Mouse (Mus musculus): ENCODE measurements at regions not wholly inside any gene's neighbourhood (a gene's known extent, or its start where the extent isn't known, plus 50 kb on each side); places are given as distances from the start of the nearest gene placed in this dataset.

DNA sequence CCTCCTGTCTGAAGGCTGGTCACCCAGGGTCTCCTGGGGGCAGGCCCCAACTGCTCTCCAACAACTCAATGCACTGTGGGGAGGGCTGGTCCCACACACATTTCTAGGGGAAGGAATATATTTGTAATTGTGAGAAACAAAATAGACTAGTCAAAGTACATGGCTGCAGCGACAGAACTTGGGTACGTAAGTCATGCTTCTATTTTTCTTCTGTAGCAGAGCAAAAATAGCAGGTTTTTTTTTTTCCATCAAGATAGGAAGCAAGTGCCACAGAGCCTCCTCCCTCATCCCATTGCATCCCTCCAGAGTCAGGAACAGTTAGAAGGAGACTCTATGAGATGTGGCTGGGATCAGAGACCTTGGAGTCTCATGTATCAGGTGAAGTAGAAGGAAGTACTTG lies 124.9 kb upstream of the Tnr start:
- Histone ChIP-seq H3K4me2 (no peak overlapping the region), H3K4me1 (replicated peaks) (no peaks in the 10 kb centered on the region)
- ATAC-seq (ENCODE audit: low FRiP score) = no peak

DNA sequence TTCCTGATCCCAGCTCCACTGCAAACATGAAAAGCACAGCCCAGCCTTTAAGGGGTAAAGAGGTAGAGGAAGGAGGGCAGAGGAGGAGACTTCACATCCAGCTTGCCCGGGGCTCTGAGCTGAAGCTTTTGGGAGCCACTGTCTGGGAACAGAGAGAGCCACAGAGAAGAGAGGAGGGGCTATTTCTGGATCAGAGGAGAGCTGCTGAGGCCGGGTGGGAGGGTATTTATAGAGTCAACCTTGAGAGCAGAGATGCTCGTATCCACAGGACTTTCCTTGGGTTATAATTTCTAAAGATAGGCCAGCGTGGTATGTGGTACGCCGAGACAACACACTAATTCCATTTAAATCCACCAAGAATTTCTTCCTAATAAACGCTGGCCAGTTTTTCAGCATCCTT lies 117.3 kb upstream of the Tnr start:
- no peaks in the 10 kb centered on the region for H3K9me3 ChIP-seq
- H3K27me3 ChIP-seq = no peaks in the 10 kb centered on the region
- ATAC-seq (ENCODE audit: low FRiP score) = no peak
- H3K27ac ChIP-seq = no peak overlapping the region
- no peak overlapping the region for H3K4me3 ChIP-seq
- no peak overlapping the region for H3K9ac ChIP-seq
- 87% methylated on average over 7 of the region's 7 CpGs for WGBS
- H3K36me3 ChIP-seq = no peaks in the 10 kb centered on the region
- H3K4me1 ChIP-seq (replicated peaks) = no peaks in the 10 kb centered on the region
- H3K4me2 ChIP-seq = no peak overlapping the region

More for the DNA sequence above, 124.9 kb upstream of the Tnr start:
- 99% methylated on average over 2 of the region's 2 CpGs for WGBS
- H3K36me3 ChIP-seq = no peaks in the 10 kb centered on the region
- no peak overlapping the region for H3K27ac ChIP-seq
- no peak overlapping the region for H3K4me3 ChIP-seq
- H3K9ac ChIP-seq = no peak overlapping the region
- H3K27me3 ChIP-seq = 0 out of 2 replicates have a peak, but pooled peaks cover 7% of the 10 kb centered on the region
- H3K9me3 ChIP-seq = no peaks in the 10 kb centered on the region

GRCm38 (mm10) chr1:159406781-159407180 lies 116.8 kb upstream of the Tnr start:
- Histone ChIP-seq H3K4me2 (no peak overlapping the region), H3K9ac (no peak overlapping the region), H3K9me3 (no peaks in the 10 kb centered on the region), H3K27ac (no peak overlapping the region), H3K36me3 (no peaks in the 10 kb centered on the region), H3K4me3 (no peak overlapping the region), H3K27me3 (no peaks in the 10 kb centered on the region), H3K4me1 (replicated peaks) (no peaks in the 10 kb centered on the region)
- ATAC-seq (ENCODE audit: low FRiP score) = no peak

- Histone ChIP-seq H3K9ac (no peak overlapping the region), H3K9me3 (no peaks in the 10 kb centered on the region), H3K4me3 (no peak overlapping the region), H3K4me2 (no peak overlapping the region), H3K27me3 (no peaks in the 10 kb centered on the region), H3K27ac (peak overlapping the region; percentile 52), H3K36me3 (no peaks in the 10 kb centered on the region), H3K4me1 (replicated peaks) (peaks cover 17% of the 10 kb centered on the region)
- 26% methylated on average over 5 of the region's 5 CpGs for WGBS
- peak; percentile 67 for ATAC-seq (ENCODE audit: low FRiP score)
Measured at GRCm38 (mm10) chr1:159413374-159413773, 110.2 kb upstream of the Tnr start.

DNA sequence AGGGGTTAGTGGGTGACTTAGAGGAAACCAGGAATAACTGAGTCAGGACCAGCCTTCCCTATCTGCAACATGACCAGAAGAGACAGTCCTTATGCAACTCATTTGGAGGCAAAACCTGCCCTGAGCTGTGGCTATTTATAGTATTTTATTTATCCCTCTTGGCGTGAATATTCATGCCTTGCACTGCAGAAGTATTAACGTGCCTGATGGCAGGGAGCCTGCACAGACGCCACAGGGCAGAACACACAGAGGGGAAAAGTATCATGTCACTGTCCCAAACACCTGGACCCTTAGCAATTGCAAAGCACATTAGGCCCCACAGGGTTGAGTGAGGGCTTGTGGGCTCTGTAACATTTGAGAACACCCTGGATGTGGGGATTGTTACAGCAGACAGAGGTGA lies 107.9 kb upstream of the Tnr start:
- no peak for ATAC-seq (ENCODE audit: low FRiP score)
- peaks cover 21% of the 10 kb centered on the region for H3K4me1 ChIP-seq (replicated peaks)
- H3K27me3 ChIP-seq = no peaks in the 10 kb centered on the region
- H3K9me3 ChIP-seq = no peaks in the 10 kb centered on the region
- H3K4me3 ChIP-seq = no peak overlapping the region
- H3K36me3 ChIP-seq = no peaks in the 10 kb centered on the region
- no peak overlapping the region for H3K9ac ChIP-seq
- WGBS = 29% methylated on average over 3 of the region's 3 CpGs
- no peak overlapping the region for H3K27ac ChIP-seq
- H3K4me2 ChIP-seq = no peak overlapping the region

DNA sequence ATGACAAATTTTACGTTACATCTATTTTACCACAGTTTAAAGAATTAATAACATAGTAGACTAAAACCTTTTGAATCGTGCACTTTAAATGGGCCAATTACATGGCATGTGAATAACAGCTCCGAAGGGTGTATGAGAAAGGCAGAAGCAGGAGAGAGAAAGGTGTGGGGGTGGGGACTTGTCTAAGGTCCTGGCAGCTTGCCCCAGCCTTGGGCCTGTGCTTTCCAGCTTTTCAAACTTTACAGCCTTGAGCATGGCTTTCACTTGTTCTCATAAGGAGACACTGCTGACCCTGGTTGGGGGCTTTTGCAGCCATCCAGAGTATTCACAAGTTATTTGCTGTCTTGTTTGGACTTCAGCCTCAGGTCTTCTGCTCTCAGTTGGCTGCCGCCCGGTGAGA lies 106.4 kb upstream of the Tnr start:
- ATAC-seq (ENCODE audit: low FRiP score) = no peak
- H3K4me3 ChIP-seq = no peak overlapping the region
- no peaks in the 10 kb centered on the region for H3K9me3 ChIP-seq
- no peaks in the 10 kb centered on the region for H3K27me3 ChIP-seq
- no peak overlapping the region for H3K27ac ChIP-seq
- H3K4me2 ChIP-seq = no peak overlapping the region
- H3K36me3 ChIP-seq = no peaks in the 10 kb centered on the region
- H3K9ac ChIP-seq = no peak overlapping the region
- 85% methylated on average over 5 of the region's 5 CpGs for WGBS
- H3K4me1 ChIP-seq (replicated peaks) = peaks cover 21% of the 10 kb centered on the region

GRCm38 (mm10) chr1:159419301-159419965 lies 104.1 kb upstream of the Tnr start:
- Histone ChIP-seq H3K9ac (no peak overlapping the region), H3K4me2 (no peak overlapping the region), H3K27me3 (no peaks in the 10 kb centered on the region), H3K4me1 (replicated peaks) (peaks cover 10% of the 10 kb centered on the region), H3K27ac (no peak overlapping the region), H3K4me3 (no peak overlapping the region), H3K9me3 (no peaks in the 10 kb centered on the region), H3K36me3 (no peaks in the 10 kb centered on the region)
- WGBS = 62% methylated on average over 6 of the region's 7 CpGs
- ATAC-seq (ENCODE audit: low FRiP score) = no peak

DNA sequence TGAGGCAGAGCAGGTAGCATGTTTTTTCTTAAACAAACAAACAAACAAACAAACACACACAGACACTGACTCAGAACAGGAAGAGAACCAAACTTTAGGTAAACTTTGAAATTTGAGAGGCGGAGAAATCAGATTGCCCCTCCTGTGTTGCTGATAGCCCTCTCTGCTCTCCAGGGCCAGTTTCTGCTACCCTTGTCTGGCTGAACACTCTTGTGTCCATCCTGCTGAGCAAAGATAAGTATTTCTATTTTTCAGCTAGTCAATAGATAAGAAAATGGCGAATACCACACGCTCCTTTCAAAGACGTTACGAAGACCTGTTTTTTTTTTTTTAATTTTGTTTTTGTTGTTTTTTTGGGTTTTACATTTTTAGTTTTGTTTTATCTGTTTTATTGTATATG lies 103.4 kb upstream of the Tnr start:
- Histone ChIP-seq H3K4me1 (replicated peaks) (peaks cover 10% of the 10 kb centered on the region), H3K27me3 (no peaks in the 10 kb centered on the region), H3K9ac (no peak overlapping the region), H3K36me3 (no peaks in the 10 kb centered on the region), H3K9me3 (no peaks in the 10 kb centered on the region), H3K4me3 (no peak overlapping the region), H3K27ac (no peak overlapping the region), H3K4me2 (no peak overlapping the region)
- WGBS = 97% methylated on average over 5 of the region's 5 CpGs
- no peak for ATAC-seq (ENCODE audit: low FRiP score)

DNA sequence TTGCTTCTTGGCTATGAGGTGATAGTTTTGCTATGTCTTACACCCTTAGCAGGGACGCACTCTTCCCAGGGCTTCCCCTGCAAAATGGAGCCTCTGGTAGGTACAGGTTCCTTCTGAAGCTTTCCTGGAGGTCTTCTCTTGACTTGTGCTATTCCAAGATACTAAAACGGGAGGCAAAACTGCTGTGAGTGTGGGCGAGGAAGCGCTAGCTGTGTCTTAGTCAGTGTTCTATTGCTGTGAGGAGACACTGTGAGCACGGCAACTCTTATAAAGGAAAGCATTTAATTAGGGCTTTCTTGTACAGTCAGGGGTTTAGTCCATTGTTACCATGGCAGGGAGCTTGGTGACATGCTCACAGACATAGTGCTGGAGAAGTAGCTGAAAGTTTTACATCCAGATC lies 99.9 kb upstream of the Tnr start:
- Histone ChIP-seq H3K36me3 (no peaks in the 10 kb centered on the region), H3K4me2 (no peak overlapping the region), H3K4me3 (no peak overlapping the region), H3K27me3 (no peaks in the 10 kb centered on the region), H3K9me3 (no peaks in the 10 kb centered on the region), H3K27ac (no peak overlapping the region), H3K4me1 (replicated peaks) (0 out of 2 replicates have a peak, but pooled peaks cover 4% of the 10 kb centered on the region), H3K9ac (no peak overlapping the region)
- 90% methylated on average over 5 of the region's 5 CpGs for WGBS
- no peak for ATAC-seq (ENCODE audit: low FRiP score)

GRCm38 (mm10) chr1:159429926-159430325 lies 93.6 kb upstream of the Tnr start:
- H3K4me1 ChIP-seq (replicated peaks) = no peaks in the 10 kb centered on the region
- H3K4me3 ChIP-seq = no peak overlapping the region
- H3K9me3 ChIP-seq = no peaks in the 10 kb centered on the region
- no peak overlapping the region for H3K9ac ChIP-seq
- no peak overlapping the region for H3K27ac ChIP-seq
- no peak for ATAC-seq (ENCODE audit: low FRiP score)
- H3K27me3 ChIP-seq = no peaks in the 10 kb centered on the region
- H3K4me2 ChIP-seq = no peak overlapping the region
- no peaks in the 10 kb centered on the region for H3K36me3 ChIP-seq

DNA sequence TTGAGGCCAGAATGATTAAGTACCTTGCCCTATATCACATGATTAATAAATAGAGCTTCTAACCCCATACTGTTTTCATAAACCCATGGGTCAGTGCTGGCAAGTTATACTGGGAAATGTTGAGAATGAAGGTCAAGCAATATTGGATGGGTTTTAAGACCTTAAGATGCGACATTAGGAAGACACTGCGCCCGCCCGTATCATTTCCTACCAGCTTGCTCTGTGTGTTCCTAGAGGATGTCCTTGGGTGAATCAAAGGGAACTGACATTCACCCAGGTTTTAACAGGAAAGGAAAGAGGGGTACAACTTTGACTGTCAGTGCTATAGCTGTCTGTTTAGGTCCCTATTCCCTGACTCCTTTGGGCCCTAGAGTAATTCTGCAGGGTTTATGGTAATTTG lies 90.0 kb upstream of the Tnr start:
- Histone ChIP-seq H3K4me2 (no peak overlapping the region), H3K9ac (no peak overlapping the region), H3K36me3 (no peaks in the 10 kb centered on the region), H3K27ac (no peak overlapping the region), H3K27me3 (no peaks in the 10 kb centered on the region), H3K4me1 (replicated peaks) (no peaks in the 10 kb centered on the region), H3K4me3 (no peak overlapping the region), H3K9me3 (no peaks in the 10 kb centered on the region)
- 94% methylated on average over 4 of the region's 4 CpGs for WGBS
- ATAC-seq (ENCODE audit: low FRiP score) = no peak

GRCm38 (mm10) chr1:159440770-159441169 lies 82.8 kb upstream of the Tnr start:
- H3K27me3 ChIP-seq = no peaks in the 10 kb centered on the region
- no peak overlapping the region for H3K4me2 ChIP-seq
- H3K9me3 ChIP-seq = no peaks in the 10 kb centered on the region
- 81% methylated on average over 1 of the region's 1 CpGs for WGBS
- no peak overlapping the region for H3K9ac ChIP-seq
- H3K27ac ChIP-seq = no peak overlapping the region
- H3K36me3 ChIP-seq = no peaks in the 10 kb centered on the region
- 0 out of 2 replicates have a peak, but pooled peaks cover 4% of the 10 kb centered on the region for H3K4me1 ChIP-seq (replicated peaks)
- H3K4me3 ChIP-seq = no peak overlapping the region
- no peak for ATAC-seq (ENCODE audit: low FRiP score)

DNA sequence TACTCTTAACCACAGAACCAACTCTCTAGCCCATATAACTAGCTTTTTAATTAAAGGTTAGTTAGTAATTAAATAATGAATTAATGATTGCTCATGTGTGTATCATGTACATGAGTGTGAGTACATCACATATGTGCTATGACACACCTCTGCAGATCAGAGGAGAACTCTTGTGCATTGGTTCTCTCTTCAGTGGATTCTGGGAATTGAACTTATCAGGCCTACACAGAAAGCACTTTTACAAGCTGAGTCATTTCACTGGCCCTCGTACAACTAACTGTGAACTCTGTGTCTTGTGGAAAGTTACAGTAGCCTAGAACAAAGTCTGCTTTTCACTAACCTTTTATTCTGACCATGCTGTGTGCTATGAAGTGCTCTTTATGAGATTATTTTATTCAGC lies 79.5 kb upstream of the Tnr start:
- WGBS = 86% methylated on average over 1 of the region's 1 CpGs
- ATAC-seq (ENCODE audit: low FRiP score) = no peak
- H3K27me3 ChIP-seq = no peaks in the 10 kb centered on the region
- no peak overlapping the region for H3K4me2 ChIP-seq
- no peak overlapping the region for H3K9ac ChIP-seq
- H3K4me1 ChIP-seq (replicated peaks) = peaks cover 6% of the 10 kb centered on the region; the same call in 1 of the 2 replicates
- H3K9me3 ChIP-seq = no peaks in the 10 kb centered on the region
- no peak overlapping the region for H3K4me3 ChIP-seq
- no peaks in the 10 kb centered on the region for H3K36me3 ChIP-seq
- H3K27ac ChIP-seq = no peak overlapping the region

All from hindbrain, embryonic 13.5 days (tissue).